Mouse (Mus musculus): Measurements from ENCODE around the gene Klrb1c. TPM values are rescaled to one million over a fixed set of nuclear protein-coding genes. Genes with fewer than 3 reads are reported as not detected.

Klrb1c gene
- polyA plus RNA-seq, 1 experiment: not detected

- H3K36me3 ChIP-seq (ENCODE audit: control insufficient read depth, insufficient read depth, low read length, poor library complexity, severe bottlenecking): no peaks in the 10 kb centered on the region
- H3K9ac ChIP-seq (ENCODE audit: low read depth, poor library complexity, severe bottlenecking): no peak overlapping the region
- no peaks in the 10 kb centered on the region for H3K9me3 ChIP-seq (replicated peaks; ENCODE audit: control insufficient read depth, insufficient read depth, low read length, poor library complexity, severe bottlenecking)
- H3K4me1 ChIP-seq (ENCODE audit: control insufficient read depth, insufficient read depth, low read length): peaks cover 3% of the 10 kb centered on the region
- no peak overlapping the region for H3K27ac ChIP-seq (ENCODE audit: insufficient read depth, low read length)
- H3K27me3 ChIP-seq (ENCODE audit: control insufficient read depth, insufficient read depth, low read length, poor library complexity, severe bottlenecking): no peaks in the 10 kb centered on the region
- H3K4me3 ChIP-seq (ENCODE audit: low read depth, low read length): no peak overlapping the region
- TF ChIP-seq POLR2A (IDR thresholded peaks at IDR 0.05; ENCODE audit: insufficient read depth, low read length) (no peak), CTCF (IDR thresholded peaks at IDR 0.05; ENCODE audit: low read depth, low read length) (no peak), EP300 (IDR thresholded peaks at IDR 0.05; ENCODE audit: insufficient read depth, low read depth, low read length) (no peak)
These were observed 44.0 kb upstream of the Klrb1c start for GRCm38 (mm10) chr6:128833046-128833445.

- H3K36me3 ChIP-seq (ENCODE audit: control insufficient read depth, insufficient read depth, low read length, poor library complexity, severe bottlenecking): no peaks in the 10 kb centered on the region
- TF ChIP-seq POLR2A (IDR thresholded peaks at IDR 0.05; ENCODE audit: insufficient read depth, low read length) (no peak), CTCF (IDR thresholded peaks at IDR 0.05; ENCODE audit: low read depth, low read length) (no peak), EP300 (IDR thresholded peaks at IDR 0.05; ENCODE audit: insufficient read depth, low read depth, low read length) (no peak)
- H3K9me3 ChIP-seq (replicated peaks; ENCODE audit: control insufficient read depth, insufficient read depth, low read length, poor library complexity, severe bottlenecking): no peaks in the 10 kb centered on the region
- no peaks in the 10 kb centered on the region for H3K27me3 ChIP-seq (ENCODE audit: control insufficient read depth, insufficient read depth, low read length, poor library complexity, severe bottlenecking)
- H3K27ac ChIP-seq (ENCODE audit: insufficient read depth, low read length): no peak overlapping the region
- no peak overlapping the region for H3K4me3 ChIP-seq (ENCODE audit: low read depth, low read length)
- H3K9ac ChIP-seq (ENCODE audit: low read depth, poor library complexity, severe bottlenecking): no peak overlapping the region
- H3K4me1 ChIP-seq (ENCODE audit: control insufficient read depth, insufficient read depth, low read length): peaks cover 3% of the 10 kb centered on the region
These were observed 40.8 kb upstream of the Klrb1c start for GRCm38 (mm10) chr6:128829837-128830236.

- Histone ChIP-seq H3K4me1 (ENCODE audit: control insufficient read depth, insufficient read depth, low read length) (peaks cover 3% of the 10 kb centered on the region), H3K27ac (ENCODE audit: insufficient read depth, low read length) (no peak overlapping the region), H3K9me3 (replicated peaks; ENCODE audit: control insufficient read depth, insufficient read depth, low read length, poor library complexity, severe bottlenecking) (no peaks in the 10 kb centered on the region), H3K9ac (ENCODE audit: low read depth, poor library complexity, severe bottlenecking) (no peak overlapping the region), H3K27me3 (ENCODE audit: control insufficient read depth, insufficient read depth, low read length, poor library complexity, severe bottlenecking) (no peaks in the 10 kb centered on the region), H3K36me3 (ENCODE audit: control insufficient read depth, insufficient read depth, low read length, poor library complexity, severe bottlenecking) (no peaks in the 10 kb centered on the region), H3K4me3 (ENCODE audit: low read depth, low read length) (no peak overlapping the region)
- TF ChIP-seq EP300 (IDR thresholded peaks at IDR 0.05; ENCODE audit: insufficient read depth, low read depth, low read length) (no peak), POLR2A (IDR thresholded peaks at IDR 0.05; ENCODE audit: insufficient read depth, low read length) (no peak), CTCF (IDR thresholded peaks at IDR 0.05; ENCODE audit: low read depth, low read length) (no peak)
These were observed 37.8 kb upstream of the Klrb1c start for GRCm38 (mm10) chr6:128826781-128827180.

- H3K9ac ChIP-seq (ENCODE audit: low read depth, poor library complexity, severe bottlenecking): no peak within 1 kb of the TSS
- H3K27me3 ChIP-seq (ENCODE audit: control insufficient read depth, insufficient read depth, low read length, poor library complexity, severe bottlenecking): no peaks in the 10 kb centered on the region
- no peaks in the 10 kb centered on the region for H3K36me3 ChIP-seq (ENCODE audit: control insufficient read depth, insufficient read depth, low read length, poor library complexity, severe bottlenecking)
- no peak within 1 kb of the TSS for H3K4me3 ChIP-seq (ENCODE audit: low read depth, low read length)
- no peak within 1 kb of the TSS for H3K27ac ChIP-seq (ENCODE audit: insufficient read depth, low read length)
- H3K4me1 ChIP-seq (ENCODE audit: control insufficient read depth, insufficient read depth, low read length): peaks cover 3% of the 10 kb centered on the region
- TF ChIP-seq CTCF (IDR thresholded peaks at IDR 0.05; ENCODE audit: low read depth, low read length) (no peak), POLR2A (IDR thresholded peaks at IDR 0.05; ENCODE audit: insufficient read depth, low read length) (no peak), EP300 (IDR thresholded peaks at IDR 0.05; ENCODE audit: insufficient read depth, low read depth, low read length) (no peak)
- H3K9me3 ChIP-seq (replicated peaks; ENCODE audit: control insufficient read depth, insufficient read depth, low read length, poor library complexity, severe bottlenecking): no peaks in the 10 kb centered on the region
These were observed 37.1 kb upstream of the Klrb1c start, which contains the start of the genes Gm44511 and Klrb1b for GRCm38 (mm10) chr6:128826132-128826531. Gene Gm44511, minus strand, starts transcription at chr6:128826315. Gene Klrb1b, minus strand, starts transcription at chr6:128826331.

GRCm38 (mm10) chr6:128818083-128818802 lies 29.2 kb upstream of the Klrb1c start:
- Histone ChIP-seq H3K27me3 (ENCODE audit: control insufficient read depth, insufficient read depth, low read length, poor library complexity, severe bottlenecking) (no peaks in the 10 kb centered on the region), H3K36me3 (ENCODE audit: control insufficient read depth, insufficient read depth, low read length, poor library complexity, severe bottlenecking) (no peaks in the 10 kb centered on the region), H3K9me3 (replicated peaks; ENCODE audit: control insufficient read depth, insufficient read depth, low read length, poor library complexity, severe bottlenecking) (no peaks in the 10 kb centered on the region), H3K4me1 (ENCODE audit: control insufficient read depth, insufficient read depth, low read length) (no peaks in the 10 kb centered on the region), H3K9ac (ENCODE audit: low read depth, poor library complexity, severe bottlenecking) (no peak overlapping the region), H3K4me3 (ENCODE audit: low read depth, low read length) (no peak overlapping the region), H3K27ac (ENCODE audit: insufficient read depth, low read length) (no peak overlapping the region)
- TF ChIP-seq CTCF (IDR thresholded peaks at IDR 0.05; ENCODE audit: low read depth, low read length): no peak
- no peak for TF ChIP-seq POLR2A (IDR thresholded peaks at IDR 0.05; ENCODE audit: insufficient read depth, low read length)
- TF ChIP-seq EP300 (IDR thresholded peaks at IDR 0.05; ENCODE audit: insufficient read depth, low read depth, low read length): no peak

- Histone ChIP-seq H3K27ac (ENCODE audit: insufficient read depth, low read length) (no peak overlapping the region), H3K36me3 (ENCODE audit: control insufficient read depth, insufficient read depth, low read length, poor library complexity, severe bottlenecking) (no peaks in the 10 kb centered on the region), H3K9ac (ENCODE audit: low read depth, poor library complexity, severe bottlenecking) (no peak overlapping the region), H3K4me1 (ENCODE audit: control insufficient read depth, insufficient read depth, low read length) (no peaks in the 10 kb centered on the region), H3K27me3 (ENCODE audit: control insufficient read depth, insufficient read depth, low read length, poor library complexity, severe bottlenecking) (no peaks in the 10 kb centered on the region), H3K4me3 (ENCODE audit: low read depth, low read length) (no peak overlapping the region), H3K9me3 (replicated peaks; ENCODE audit: control insufficient read depth, insufficient read depth, low read length, poor library complexity, severe bottlenecking) (peaks cover 19% of the 10 kb centered on the region)
- TF ChIP-seq POLR2A (IDR thresholded peaks at IDR 0.05; ENCODE audit: insufficient read depth, low read length) (no peak), CTCF (IDR thresholded peaks at IDR 0.05; ENCODE audit: low read depth, low read length) (no peak), EP300 (IDR thresholded peaks at IDR 0.05; ENCODE audit: insufficient read depth, low read depth, low read length) (no peak)
These were observed 19.5 kb upstream of the Klrb1c start for GRCm38 (mm10) chr6:128808532-128808931.

Data from ES-Bruce4 (cell line).